ENCODE assay signal across 27 mouse cellular contexts in genomic region chr12:44422154-44422866, GRCm38 (mm10).
DNase-seq lines count a peak whose midpoint lies in the region; ATAC-seq and TF ChIP-seq lines count a peak whose summit lies in the region.
"Had no signal": no experiment of that assay in that cellular context is flagged by ENCODE, and none has a peak within 500 bp of the region (broad histone marks: within the 10 kb centered on the region; RNA-seq: fewer than 3 reads in every experiment).

No protein-coding gene starts in this region.

- H3K4me1 ChIP-seq in midbrain, embryonic 11.5 days (ENCODE audit: control insufficient read depth, insufficient read depth, low read length): no peaks in the 10 kb centered on the region
- peaks cover 10% of the 10 kb centered on the region for H3K4me1 ChIP-seq in midbrain, embryonic 10.5 days
- peaks cover 10% of the 10 kb centered on the region; the same call in 1 of the 2 replicates for H3K4me1 ChIP-seq in hindbrain, embryonic 14.5 days (replicated peaks; ENCODE audit: control insufficient read depth, insufficient read depth, low read length)
- H3K4me1 ChIP-seq in neural tube, embryonic 12.5 days: peaks cover 5% of the 10 kb centered on the region; the same call in 1 of the 2 replicates
- H3K4me1 ChIP-seq: embryonic facial prominence, embryonic 13.5 days; forebrain, embryonic 15.5 days; heart, embryonic 12.5 days; limb, embryonic 12.5 days; liver, embryonic 15.5 days; stomach, embryonic 15.5 days had no signal

- no peak overlapping the region for H3K27ac ChIP-seq in midbrain, embryonic 11.5 days (ENCODE audit: low read depth, low read length)
- H3K27ac ChIP-seq in midbrain, embryonic 10.5 days (replicated peaks): no peak overlapping the region
- no peak overlapping the region for H3K27ac ChIP-seq in hindbrain, embryonic 14.5 days
- H3K27ac ChIP-seq in neural tube, embryonic 12.5 days: no peak overlapping the region
- H3K27ac ChIP-seq: embryonic facial prominence, embryonic 13.5 days; forebrain, embryonic 10.5 days; forebrain, embryonic 15.5 days; heart, adult 2 months; layer of hippocampus, adult 2 months; left cerebral cortex, adult 2 months; limb, embryonic 12.5 days; liver, embryonic 15.5 days; stomach, embryonic 15.5 days had no signal

- no peak for TF ChIP-seq CTCF in brain, embryonic 14.5 days (IDR thresholded peaks at IDR 0.05; ENCODE audit: borderline replicate concordance, extremely low read depth, insufficient read depth, insufficient read length)

- no peaks in the 10 kb centered on the region for H3K36me3 ChIP-seq in midbrain, embryonic 11.5 days (ENCODE audit: control insufficient read depth, insufficient read depth, low read length)
- H3K36me3 ChIP-seq in midbrain, embryonic 10.5 days: no peaks in the 10 kb centered on the region
- H3K36me3 ChIP-seq in hindbrain, embryonic 14.5 days (replicated peaks; ENCODE audit: control insufficient read depth, insufficient read depth): no peaks in the 10 kb centered on the region
- no peaks in the 10 kb centered on the region for H3K36me3 ChIP-seq in neural tube, embryonic 12.5 days
- H3K36me3 ChIP-seq: embryonic facial prominence, embryonic 13.5 days; forebrain, embryonic 10.5 days; forebrain, embryonic 15.5 days; heart, embryonic 12.5 days; limb, embryonic 12.5 days; liver, embryonic 15.5 days; stomach, embryonic 15.5 days had no signal

- no peak for TF ChIP-seq POLR2A in brain, embryonic 14.5 days (IDR thresholded peaks at IDR 0.05; ENCODE audit: borderline replicate concordance, extremely low read depth, insufficient read depth, insufficient read length, poor library complexity, severe bottlenecking)

- H3K4me3 ChIP-seq in midbrain, embryonic 11.5 days (ENCODE audit: low read depth, low read length): no peak overlapping the region
- no peak overlapping the region for H3K4me3 ChIP-seq in midbrain, embryonic 10.5 days
- no peak overlapping the region for H3K4me3 ChIP-seq in hindbrain, embryonic 14.5 days (replicated peaks; ENCODE audit: low read length)
- no peak overlapping the region for H3K4me3 ChIP-seq in neural tube, embryonic 12.5 days
- H3K4me3 ChIP-seq: embryonic facial prominence, embryonic 13.5 days; forebrain, embryonic 10.5 days; forebrain, embryonic 15.5 days; heart, adult 2 months; heart, embryonic 12.5 days; layer of hippocampus, adult 2 months; left cerebral cortex, adult 2 months; limb, embryonic 12.5 days; liver, embryonic 15.5 days; stomach, embryonic 15.5 days had no signal

- H3K4me2 ChIP-seq in midbrain, embryonic 11.5 days: no peak overlapping the region
- no peak overlapping the region for H3K4me2 ChIP-seq in hindbrain, embryonic 14.5 days (replicated peaks)
- no peak overlapping the region for H3K4me2 ChIP-seq in neural tube, embryonic 12.5 days (replicated peaks)
- H3K4me2 ChIP-seq: embryonic facial prominence, embryonic 13.5 days; forebrain, embryonic 15.5 days; heart, embryonic 12.5 days; limb, embryonic 12.5 days; liver, embryonic 15.5 days; lung, embryonic 14.5 days; stomach, embryonic 15.5 days had no signal

- H3K27me3 ChIP-seq in midbrain, embryonic 11.5 days (ENCODE audit: control insufficient read depth, insufficient read depth, low read length): no peaks in the 10 kb centered on the region
- H3K27me3 ChIP-seq in midbrain, embryonic 10.5 days (ENCODE audit: low read depth, poor library complexity, severe bottlenecking): no peaks in the 10 kb centered on the region
- no peaks in the 10 kb centered on the region for H3K27me3 ChIP-seq in hindbrain, embryonic 14.5 days (ENCODE audit: control insufficient read depth, insufficient read depth, low read length)
- H3K27me3 ChIP-seq in neural tube, embryonic 12.5 days (replicated peaks): no peaks in the 10 kb centered on the region
- H3K27me3 ChIP-seq: embryonic facial prominence, embryonic 13.5 days; forebrain, embryonic 15.5 days; heart, embryonic 12.5 days; limb, embryonic 12.5 days; liver, embryonic 15.5 days; stomach, embryonic 15.5 days had no signal

- no peak overlapping the region for H3K9ac ChIP-seq in midbrain, embryonic 11.5 days (ENCODE audit: low read length)
- no peak overlapping the region for H3K9ac ChIP-seq in hindbrain, embryonic 14.5 days
- H3K9ac ChIP-seq in neural tube, embryonic 12.5 days: no peak overlapping the region
- H3K9ac ChIP-seq: embryonic facial prominence, embryonic 13.5 days; forebrain, embryonic 15.5 days; heart, embryonic 12.5 days; limb, embryonic 12.5 days; liver, embryonic 15.5 days; lung, embryonic 14.5 days; stomach, embryonic 15.5 days had no signal

- 63% methylated on average over 4 of the region's 4 CpGs for WGBS in midbrain, embryonic 11.5 days
- 58% methylated on average over 4 of the region's 4 CpGs for WGBS in midbrain, embryonic 10.5 days
- WGBS in hindbrain, embryonic 14.5 days: 25% methylated on average over 4 of the region's 4 CpGs
- 49% methylated on average over 4 of the region's 4 CpGs for WGBS in neural tube, embryonic 12.5 days

- peak; percentile 76 for ATAC-seq in midbrain, embryonic 11.5 days (ENCODE audit: low FRiP score)
- ATAC-seq in hindbrain, embryonic 14.5 days (ENCODE audit: low FRiP score): peak; percentile 70; the same call in 1 of the 2 replicates
- ATAC-seq in neural tube, embryonic 12.5 days (ENCODE audit: low FRiP score, low read depth): peak; percentile 86
- ATAC-seq: forebrain, embryonic 15.5 days had no signal

- no peaks in the 10 kb centered on the region for H3K9me3 ChIP-seq in midbrain, embryonic 11.5 days (ENCODE audit: control insufficient read depth, low read length)
- H3K9me3 ChIP-seq in midbrain, embryonic 10.5 days (replicated peaks): no peaks in the 10 kb centered on the region
- H3K9me3 ChIP-seq in hindbrain, embryonic 14.5 days (ENCODE audit: control insufficient read depth, low read length): no peaks in the 10 kb centered on the region
- H3K9me3 ChIP-seq in neural tube, embryonic 12.5 days: no peaks in the 10 kb centered on the region
- H3K9me3 ChIP-seq: embryonic facial prominence, embryonic 13.5 days; forebrain, embryonic 10.5 days; forebrain, embryonic 15.5 days; heart, embryonic 12.5 days; limb, embryonic 12.5 days; liver, embryonic 15.5 days; stomach, embryonic 15.5 days had no signal

- no peak for DNase-seq in midbrain, embryonic 11.5 days (ENCODE audit: low spot score, missing footprints)
- DNase-seq in midbrain, embryonic 10.5 days (ENCODE audit: low spot score): no peak
- DNase-seq in brain, embryonic 14.5 days (ENCODE audit: low read depth): peak; percentile 65
- DNase-seq in hindbrain, embryonic 14.5 days (ENCODE audit: low spot score): no peak
- DNase-seq in gastrocnemius, postnatal 10 days: no peak
- DNase-seq in testis, postnatal 14 days (ENCODE audit: low spot score): no peak
- DNase-seq: adrenal gland, adult 2 months; adrenal gland, postnatal 36 days; cerebellum, adult 2 months; cerebellum, postnatal 25 days; heart, adult 2 months; heart, postnatal 4 days; kidney, adult 2 months; kidney, postnatal 36 days; lung, embryonic 14.5 days; right cerebral cortex, postnatal 25 days; thymus, postnatal 36 days had no signal
